Mouse (Mus musculus): ENCODE measurements around the gene Ldhd.
A peak's percentile ranks its signal among the peaks of the same experiment; 100 is the strongest.

The Ldhd gene

DNA sequence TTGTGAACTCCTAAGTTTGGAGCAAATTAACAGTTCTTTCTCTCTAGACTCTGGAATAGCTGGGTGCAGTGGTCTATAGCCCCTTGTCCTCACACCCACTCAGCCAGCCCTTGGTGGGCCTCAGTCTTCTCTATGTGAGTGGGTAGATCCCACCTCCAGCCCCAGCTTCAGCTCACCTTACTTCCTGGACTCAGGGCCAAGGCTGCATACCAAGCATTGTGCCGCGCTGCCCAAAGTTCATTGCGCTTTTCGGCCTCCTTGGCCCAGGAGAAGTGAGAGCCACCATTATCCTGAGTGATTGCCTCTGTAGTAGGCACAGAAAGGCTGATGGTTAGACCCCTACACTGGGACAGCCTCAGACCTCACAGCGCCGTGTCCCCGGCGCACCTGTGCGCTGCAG, 2.3 kb downstream of the Ldhd start:
- DNase-seq (ENCODE audit: low read depth), result no peak

DNA sequence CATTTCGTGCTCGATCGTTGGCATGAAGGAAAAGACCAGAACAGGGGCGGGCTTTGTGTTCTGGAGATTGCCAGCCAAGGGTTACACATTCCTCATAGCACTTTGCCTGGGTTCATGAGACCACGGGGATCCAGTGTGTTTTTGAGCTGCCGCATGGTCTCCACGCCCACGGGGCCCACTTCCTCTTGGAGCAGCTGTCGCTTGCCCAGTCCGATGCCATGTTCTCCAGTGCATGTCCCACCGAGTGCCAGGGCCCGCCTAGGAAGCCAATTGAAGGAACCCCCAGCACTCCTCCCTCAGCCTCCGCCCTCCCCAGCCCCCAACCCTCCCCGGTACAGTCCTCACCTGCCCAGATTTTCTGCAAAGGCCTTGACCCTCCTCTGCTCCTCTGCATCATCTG, 3.2 kb downstream of the Ldhd start:
- no peak for DNase-seq (ENCODE audit: low read depth)

DNA sequence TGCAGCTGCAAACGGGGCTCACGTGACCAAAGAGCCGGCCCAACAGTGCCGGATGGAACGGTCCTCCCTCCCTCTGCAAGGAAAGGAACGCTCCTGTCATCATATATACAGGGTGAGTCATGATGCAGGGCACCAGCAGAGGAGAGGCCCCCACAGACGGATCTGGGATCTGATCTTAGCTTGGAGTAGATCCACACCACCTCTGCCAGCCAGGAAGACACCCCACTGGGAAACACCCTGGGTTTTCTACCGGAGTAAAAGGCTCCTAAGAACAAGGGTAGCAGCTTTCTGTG, 3.7 kb downstream of the Ldhd start:
- no peak for DNase-seq (ENCODE audit: low read depth)

DNA sequence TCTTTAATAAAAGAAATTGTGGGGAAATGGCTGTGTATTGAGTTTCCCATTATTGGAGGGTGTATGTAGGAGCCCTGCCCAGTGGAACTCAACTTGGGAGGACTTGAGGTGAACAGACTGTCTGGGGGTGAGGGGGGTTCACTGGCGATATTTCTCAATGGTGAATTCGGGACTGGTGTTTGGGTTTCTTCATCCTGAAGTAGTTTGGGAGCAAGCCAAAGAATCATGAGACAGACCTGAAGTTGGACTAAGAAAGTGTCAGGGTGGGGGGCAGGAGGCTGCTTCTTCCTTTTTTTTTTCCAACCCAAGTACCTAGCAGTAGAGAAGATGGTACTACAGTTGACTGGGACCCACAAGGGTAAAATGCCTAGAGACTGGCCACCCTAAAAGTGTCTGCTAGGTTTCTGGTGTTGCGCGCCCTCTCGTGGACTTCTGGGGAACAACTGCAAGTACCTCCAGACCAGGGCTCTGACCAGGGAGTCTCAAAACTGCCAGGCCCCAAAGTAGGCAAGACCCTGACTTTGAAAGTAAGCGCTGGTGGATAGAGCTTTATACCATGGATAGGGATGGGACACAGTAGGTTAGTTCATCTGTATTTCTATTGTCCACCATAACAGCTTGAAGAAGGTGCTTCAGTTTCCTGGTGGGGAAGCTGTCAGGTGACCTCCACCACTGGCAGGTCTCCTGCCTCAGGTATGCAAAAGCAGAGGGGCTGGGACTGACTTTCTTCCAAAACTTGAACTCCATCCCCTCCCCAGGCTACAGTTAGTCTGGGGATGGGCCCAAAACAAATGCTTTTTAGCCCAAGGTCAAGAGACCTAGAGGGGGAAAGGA, 4.3 kb downstream of the Ldhd start:
- peak; percentile 88 for DNase-seq (ENCODE audit: low read depth)

DNA sequence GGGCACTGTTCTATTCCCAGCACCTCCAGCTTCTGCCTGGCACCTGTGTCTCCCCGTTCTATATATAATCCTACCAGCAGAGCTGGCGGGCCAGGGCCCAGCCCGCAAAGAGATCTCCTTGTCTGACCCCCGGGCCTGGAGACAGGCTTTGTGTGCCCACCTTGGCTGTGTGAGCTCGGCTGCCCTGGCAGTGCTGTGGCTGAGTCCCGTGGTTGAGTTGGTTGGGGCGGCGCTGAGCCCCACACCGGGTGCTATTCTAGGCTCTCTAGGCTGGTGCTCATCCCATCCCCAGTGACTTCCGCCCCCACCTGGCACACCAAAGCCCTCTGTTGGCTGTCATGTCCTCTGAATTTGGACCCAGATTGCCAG, 5.3 kb downstream of the Ldhd start:
- DNase-seq (ENCODE audit: low read depth), result no peak

DNA sequence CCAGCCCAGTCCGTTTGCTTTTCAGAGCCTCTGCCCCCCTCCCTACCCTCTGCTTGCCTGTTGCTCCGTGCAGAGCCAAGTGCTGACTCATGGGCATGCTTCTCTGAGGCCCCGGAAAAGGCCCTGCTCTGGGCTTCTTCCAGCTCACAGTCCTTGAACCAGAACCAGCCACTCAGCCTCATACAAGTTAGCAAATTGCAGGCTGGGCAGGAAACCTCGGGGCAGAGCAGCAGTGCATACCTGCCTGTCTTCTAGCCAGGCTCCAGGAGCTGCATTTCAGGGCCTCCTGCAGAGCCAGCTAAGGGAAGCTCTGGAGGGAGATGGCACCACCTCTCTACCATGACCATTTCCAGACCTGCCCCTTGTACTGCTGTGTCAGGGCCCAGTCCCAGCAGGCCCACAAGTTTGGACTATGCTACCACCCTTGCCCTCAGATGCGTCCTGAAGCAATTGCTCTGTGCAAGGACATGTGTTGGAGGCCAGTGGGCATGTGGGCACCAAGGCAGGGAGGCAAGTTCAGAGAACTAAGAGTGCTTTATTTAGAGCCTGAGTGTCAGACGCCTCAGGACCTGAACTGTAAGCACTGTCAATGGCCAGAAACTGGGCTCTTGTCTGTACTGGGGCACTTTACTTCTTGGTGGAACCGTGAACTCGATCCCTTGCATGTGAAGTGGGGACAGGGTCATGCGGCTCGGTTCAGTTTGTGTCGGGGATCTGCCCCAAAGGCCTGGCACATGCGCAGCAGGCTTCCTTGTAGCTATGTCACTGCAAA, 5.9 kb downstream of the Ldhd start:
- no peak for DNase-seq (ENCODE audit: low read depth)

DNA sequence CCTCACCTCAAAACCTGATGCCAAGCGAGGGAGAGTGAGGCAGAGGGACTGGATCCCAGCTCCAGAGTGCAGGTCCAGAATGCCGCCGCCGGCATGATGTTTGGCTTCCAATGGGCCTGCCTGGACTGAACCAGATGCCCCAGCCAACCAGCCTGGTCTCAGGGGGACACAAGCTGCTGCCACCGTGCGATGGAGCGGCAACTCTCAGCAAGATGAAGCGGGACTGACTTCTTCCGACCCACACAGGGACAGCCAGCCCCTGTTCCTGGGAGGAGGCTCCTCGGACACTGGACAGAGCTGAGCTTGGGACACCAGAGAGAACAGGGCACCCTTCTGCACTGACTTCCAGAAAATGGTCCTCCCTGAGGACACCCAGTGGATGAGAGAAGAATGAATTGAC, 7.6 kb downstream of the Ldhd start:
- no peak for DNase-seq (ENCODE audit: low read depth)

DNA sequence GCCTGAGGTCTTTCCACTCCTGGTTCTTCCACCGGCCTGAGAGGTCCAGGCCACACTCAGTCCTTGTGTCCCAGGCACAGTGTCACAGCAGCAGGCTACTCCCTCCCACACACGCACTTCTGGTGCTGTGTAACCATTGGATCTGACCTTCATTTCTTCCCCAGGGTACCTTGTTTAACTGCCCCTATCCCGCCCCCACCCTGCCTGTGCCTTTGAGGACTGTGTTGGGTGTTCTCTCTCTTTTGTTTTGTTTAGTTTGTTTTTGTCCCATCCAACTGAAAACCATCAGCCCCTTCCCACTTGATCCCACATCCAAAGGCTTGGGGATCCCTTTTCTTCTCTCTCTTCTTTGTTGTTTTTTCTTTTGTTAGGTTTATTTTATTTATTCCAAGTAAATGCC, 8.1 kb downstream of the Ldhd start:
- no peak for DNase-seq (ENCODE audit: low read depth)

DNA sequence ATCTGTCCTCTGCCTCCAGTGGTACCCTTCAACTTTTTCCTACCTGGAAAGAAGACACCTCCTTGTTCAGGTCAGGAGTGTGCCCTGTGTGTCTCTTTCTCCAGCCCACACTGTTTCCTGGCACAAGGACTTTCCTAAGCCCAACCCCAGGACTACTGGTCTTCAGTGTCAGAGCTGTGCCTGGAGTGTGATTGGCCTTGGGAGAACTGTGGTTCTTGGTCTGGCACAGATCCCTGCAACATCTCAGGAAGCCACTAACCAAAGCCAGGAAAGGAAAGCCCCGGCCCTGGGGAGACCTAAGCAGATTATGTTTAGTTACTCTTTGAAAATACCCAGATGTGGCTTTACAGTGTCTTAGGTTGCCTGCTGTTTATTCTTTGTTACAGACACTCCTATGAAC, 10.2 kb downstream of the Ldhd start:
- DNase-seq (ENCODE audit: low read depth), result no peak

DNA sequence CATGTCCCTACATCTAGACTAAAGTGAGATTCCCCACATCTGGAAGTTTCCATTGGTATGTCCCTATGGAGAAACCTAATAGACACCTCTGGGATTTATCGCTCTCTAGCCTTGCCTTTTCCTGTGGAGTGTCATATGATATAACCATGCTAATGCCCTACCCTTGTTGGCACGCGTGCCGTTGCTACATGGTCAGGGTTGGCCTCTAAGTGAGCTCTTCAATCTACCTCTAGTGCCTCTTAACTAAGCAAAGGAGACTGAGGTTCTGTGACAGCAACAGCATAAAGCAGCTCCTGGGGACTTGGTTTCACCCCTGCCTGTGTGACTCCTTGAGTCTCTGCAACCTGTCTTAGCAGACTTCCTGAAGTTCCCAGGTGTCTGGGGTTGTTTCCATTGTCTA, 11.9 kb downstream of the Ldhd start:
- DNase-seq (ENCODE audit: low read depth), result no peak

DNA sequence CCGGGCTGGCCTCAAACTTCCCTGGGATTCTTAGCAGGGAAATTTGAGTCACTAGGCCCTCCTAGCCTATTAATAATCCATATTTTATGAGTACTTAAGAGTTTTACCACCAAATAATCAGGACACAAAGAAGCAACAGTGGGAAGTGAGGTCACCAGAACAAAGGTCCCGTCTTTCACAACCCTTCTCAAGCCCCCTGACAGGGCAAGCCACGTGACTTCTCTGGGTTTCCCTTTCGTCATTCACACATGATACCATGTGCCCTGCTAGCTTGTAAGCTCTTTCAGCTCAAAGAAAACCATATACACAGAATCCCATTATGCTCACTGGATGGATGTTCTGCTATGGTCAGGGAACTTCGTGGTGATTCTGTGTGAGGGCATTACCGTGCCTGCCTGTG, 12.4 kb downstream of the Ldhd start:
- DNase-seq (ENCODE audit: low read depth), result no peak

DNA sequence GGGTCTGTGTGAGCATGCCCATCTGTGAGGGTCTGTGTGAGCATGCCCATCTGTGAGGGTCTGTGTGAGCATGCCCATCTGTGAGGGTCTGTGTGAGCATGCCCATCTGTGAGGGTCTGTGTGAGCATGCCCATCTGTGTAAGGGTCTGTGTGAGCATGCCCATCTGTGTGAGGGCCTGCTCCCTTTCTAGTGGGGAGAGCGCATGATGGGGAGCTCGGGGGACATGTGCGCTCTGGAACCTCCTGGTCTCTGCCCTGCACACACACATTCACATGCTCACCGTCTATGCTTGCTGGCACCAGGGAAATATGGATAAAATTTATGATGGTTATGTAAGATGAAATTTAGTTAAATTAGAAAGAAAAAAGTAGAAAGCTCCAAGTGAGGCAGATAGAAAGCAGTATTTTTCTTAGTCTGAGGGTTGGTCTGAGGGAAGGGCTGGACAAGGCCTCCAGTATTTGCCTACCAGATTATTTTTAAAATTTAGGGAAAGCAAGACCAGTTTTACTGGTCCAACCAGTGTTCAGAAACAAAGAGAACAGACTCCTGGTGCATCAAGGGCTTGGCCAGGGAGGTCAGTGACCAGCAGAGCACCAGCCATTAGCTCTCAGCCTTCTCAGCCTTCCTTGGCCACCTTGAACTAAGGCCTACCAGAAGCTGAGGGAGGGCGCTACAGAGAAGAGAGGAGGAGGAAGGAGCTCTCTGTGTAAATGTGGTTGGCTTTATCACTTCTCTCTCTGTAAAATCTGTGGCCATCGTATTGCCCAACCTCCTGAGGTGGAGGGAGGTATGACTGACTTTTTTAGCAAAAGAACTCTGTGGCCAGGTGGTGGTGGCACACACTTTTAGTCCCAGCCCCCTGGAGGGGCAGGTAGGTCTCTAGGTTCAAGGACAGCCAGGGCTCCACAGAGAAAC, 15.1 kb downstream of the Ldhd start:
- DNase-seq (ENCODE audit: low read depth), result no peak

DNA sequence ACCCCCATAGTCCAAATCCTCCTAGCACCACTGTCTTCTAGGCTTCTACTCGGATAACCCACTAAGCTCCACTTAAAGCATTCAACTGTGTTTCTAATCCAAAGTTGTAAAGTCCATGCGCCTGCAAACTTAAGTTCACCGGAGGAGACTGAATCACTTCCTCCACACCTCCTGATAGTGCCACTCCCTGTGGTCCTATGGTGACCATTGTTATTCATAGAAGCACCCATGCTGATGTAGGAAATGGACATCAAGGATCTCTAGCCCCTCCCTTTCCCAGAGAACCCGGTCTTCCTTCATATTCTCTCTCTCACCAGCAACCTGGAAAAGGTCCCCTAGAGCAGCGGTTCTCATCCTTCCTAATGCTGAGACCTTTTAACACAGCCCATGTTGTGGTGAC, 17.0 kb downstream of the Ldhd start:
- DNase-seq (ENCODE audit: low read depth), result no peak

DNA sequence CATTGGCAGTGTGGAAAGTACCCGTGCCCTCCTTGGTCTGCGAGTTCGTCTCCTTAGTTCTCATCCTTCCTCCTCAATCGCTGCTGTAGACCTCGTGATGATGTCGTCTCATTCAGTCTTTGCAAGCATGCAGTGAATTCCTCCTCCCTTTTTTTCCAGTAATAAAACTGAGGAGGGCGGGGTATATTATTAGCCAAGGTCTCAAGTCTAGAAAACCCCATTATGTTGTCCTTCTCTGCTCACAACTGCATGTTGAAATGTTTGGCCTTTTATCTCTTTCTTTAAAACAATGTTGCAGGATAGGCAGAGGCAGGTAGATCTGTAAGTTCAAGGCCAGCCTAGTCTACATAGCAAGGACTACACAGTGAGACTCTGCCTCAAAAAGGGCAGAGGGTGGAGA, 22.8 kb downstream of the Ldhd start:
- no peak for DNase-seq (ENCODE audit: low read depth)

DNA sequence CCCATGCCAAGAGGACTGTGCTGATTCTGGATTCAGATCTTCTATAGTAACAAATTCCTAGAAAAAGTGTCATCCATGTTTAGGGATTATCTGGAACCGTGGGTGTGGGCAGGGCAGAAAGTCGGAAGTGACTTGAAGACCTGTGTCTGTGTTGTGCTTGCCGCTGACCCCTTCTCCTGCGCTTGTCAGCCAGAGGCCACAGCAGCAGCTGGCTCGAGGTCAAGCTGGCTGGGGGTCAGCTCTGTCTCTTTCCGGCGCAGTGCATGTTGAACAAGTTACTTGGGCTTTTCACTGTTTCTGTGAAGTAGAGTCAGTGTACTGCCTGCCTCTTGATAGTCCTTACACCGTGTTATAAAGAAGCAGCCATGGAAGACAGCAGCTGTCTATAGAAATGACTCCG, 23.2 kb downstream of the Ldhd start:
- no peak for DNase-seq (ENCODE audit: low read depth)

DNA sequence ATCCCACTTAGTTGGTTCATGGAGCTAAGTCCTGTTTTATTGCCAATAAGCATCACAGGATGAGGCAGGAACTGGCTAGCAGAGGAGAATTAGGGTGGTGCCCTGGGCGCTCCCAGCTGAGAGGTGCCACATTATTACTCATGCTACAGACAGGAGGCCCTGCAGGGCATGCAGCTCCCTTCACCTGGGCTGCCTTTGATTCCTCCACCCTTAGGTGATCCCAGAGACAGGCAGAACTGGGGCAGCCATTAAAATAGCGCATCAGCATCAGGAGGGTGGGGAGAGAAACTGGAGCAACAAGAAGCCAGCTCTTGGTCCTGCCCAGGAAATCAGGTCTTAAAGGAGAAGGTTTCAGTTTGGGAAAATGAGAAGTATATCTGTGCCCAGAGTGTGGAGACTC, 25.2 kb downstream of the Ldhd start:
- no peak for DNase-seq (ENCODE audit: low read depth)

DNA sequence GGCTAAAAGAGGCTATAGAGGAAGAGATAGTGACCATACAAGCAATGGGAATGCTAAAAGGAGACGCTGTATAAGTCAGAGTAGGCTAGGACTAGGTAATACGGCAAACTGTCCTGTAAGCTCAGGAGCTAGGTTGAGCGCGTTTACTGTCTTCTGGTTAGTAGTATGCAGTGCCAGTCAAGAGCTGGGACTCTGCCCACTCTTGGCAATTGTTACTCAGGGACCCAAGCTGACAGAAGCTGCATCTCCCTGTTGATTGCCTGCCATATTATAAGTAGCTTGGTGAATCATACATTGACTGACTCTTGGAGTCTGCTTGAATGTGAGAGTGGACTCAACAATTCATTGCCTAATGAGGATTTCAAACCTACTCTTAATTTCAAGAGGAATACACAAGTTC, 28.1 kb downstream of the Ldhd start:
- no peak for DNase-seq (ENCODE audit: low read depth)

DNA sequence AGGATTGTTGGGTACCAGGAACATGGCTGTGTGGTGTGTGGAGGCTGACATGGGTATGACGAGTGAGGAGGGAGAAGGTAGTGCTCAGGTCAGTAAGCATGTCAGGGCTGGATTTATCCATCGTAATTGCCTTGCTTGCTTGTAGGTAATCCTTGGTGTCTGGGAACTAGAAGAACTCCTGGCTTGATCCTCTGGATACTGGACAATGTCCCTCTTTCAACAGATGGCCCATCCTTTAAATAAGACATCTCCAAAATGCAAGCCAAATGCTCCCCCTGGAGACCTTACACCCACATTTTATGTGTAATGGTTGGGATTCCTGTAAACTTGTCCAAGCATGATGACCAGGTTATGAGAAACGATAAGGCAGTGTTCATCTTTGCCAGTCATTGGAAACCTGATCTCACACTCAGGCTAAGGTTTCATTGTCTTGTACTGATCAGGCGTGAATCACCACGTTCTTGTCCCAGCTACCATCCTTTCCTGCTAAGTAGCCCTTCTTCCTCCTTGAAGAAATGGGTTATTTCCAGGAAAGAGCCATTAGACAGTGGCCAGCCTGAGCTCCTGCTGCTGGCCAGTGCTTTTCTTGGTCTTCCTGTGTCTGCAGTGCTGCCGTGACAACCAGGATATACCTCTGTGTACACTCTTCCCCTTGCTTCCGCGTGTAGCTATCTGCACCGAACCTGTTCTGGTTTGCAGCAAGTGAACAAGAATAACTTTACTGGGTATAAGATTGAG, 30.3 kb downstream of the Ldhd start:
- DNase-seq (ENCODE audit: low read depth), result no peak

DNA sequence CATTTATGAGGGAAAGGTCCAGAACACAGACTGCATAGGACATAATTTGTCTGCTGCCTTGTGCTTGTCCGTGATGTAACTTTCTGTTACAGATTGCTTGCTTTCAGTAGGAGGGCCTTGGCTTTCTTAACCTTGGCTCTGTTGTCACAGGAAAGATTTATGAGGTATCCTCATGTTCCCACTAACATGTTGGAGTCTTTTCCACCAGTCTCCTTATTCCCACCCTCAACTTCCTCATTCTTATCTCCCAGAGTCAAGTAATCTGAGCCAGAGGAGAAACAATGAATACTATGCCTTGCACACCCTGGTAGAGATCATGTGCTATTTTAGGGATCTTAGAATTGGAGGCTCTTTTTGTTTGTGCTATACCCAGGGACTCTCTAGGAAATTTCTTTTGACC, 32.9 kb downstream of the Ldhd start:
- DNase-seq (ENCODE audit: low read depth), result no peak

DNA sequence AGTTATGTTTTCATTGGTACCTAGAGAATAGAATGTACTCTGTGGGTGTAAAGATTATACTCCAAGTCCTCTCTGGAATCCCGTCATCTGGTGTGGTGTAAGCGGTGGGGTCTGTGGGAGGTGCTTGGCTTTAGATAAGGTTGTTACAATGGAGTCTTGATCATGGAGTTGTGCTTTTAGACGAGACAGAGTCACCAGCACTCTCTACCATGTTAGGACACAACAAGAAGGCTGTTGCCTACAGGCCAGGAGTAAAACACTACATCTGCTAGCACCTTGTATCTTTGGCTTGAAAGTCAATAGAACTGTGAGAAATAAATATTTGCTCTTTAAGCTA, 33.7 kb downstream of the Ldhd start:
- DNase-seq (ENCODE audit: low read depth), result no peak

DNA sequence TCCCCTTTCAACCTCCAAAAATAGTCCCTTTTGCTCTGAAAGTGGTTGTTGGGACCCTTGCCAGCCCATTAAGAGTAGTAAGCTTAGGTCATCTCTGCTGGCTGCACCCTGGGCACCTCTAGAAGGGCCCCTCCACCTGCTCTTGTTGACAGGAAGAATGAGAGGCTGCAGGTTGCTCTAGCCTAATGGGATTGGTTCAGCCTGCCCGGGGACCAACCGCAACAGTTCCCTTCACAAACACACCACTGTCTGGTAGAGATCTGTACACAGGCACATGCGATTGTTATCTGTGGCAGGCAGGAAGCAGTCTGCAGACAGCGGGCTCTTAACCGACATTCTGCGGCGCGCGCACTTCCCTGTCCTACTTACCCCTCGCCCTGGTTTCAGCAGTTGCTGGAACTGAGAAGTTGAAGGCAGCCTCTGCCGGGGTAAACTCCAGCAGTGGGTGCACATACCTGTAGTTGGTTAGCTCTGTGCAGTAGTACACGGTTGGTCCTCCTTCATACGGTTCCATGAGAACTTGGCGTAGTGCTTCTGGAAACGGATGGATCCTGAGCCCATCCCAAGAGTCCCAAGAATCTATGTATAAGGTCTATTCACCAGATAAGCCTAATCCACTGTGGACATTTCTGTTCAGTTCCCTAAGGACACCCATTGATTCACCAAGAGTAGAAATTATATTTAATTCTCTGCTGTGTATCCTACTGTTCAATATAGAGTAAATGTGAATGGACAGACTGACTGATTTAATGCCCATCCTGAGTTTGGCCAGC, 34.3 kb downstream of the Ldhd start:
- peak; percentile 92 for DNase-seq (ENCODE audit: low read depth)

DNA sequence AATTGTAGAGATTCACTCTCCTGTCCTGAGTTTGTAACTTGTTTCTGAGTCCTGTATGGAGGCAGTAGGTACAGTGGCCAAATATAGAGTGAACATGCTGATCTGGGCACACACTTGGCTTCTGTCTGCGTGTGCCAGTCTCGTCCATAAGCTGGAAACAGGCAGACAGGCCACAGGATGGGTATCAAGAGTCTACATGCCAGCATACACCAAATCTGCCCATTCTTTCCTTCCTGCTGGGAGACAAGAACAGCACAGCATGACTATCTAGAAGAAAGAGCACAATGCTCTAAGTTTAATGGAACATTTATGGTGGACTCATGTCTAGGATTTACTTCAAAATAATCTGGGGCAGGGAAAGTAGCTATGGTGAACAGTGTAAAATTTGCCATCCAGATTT, 35.2 kb downstream of the Ldhd start:
- DNase-seq (ENCODE audit: low read depth), result no peak

All from induced T-regulatory cell, adult 2 months (primary cell).